Mouse (Mus musculus): ENCODE measurements around the gene Slc37a1. TPM values are rescaled to one million over a fixed set of nuclear protein-coding genes. Genes with fewer than 3 reads are reported as not detected.

The Slc37a1 gene
- polyA plus RNA-seq, 1 experiment from 2014 or later = 4.6 TPM

- ATAC-seq (ENCODE audit: insufficient number of reproducible peaks, low FRiP score, low TSS enrichment, low read depth) = no peak
- Histone ChIP-seq H3K4me2 (replicated peaks) (no peak overlapping the region), H3K4me1 (peaks cover 9% of the 10 kb centered on the region), H3K4me3 (replicated peaks) (no peak overlapping the region), H3K9ac (no peak overlapping the region), H3K27me3 (no peaks in the 10 kb centered on the region), H3K27ac (replicated peaks) (no peak overlapping the region), H3K9me3 (replicated peaks) (no peaks in the 10 kb centered on the region), H3K36me3 (no peaks in the 10 kb centered on the region)
- 93% methylated on average over 7 of the region's 7 CpGs for WGBS
Measured at GRCm38 (mm10) chr17:31308291-31308816, 21.8 kb downstream of the Slc37a1 start.

- Histone ChIP-seq H3K27ac (replicated peaks) (no peak overlapping the region), H3K9me3 (replicated peaks) (no peaks in the 10 kb centered on the region), H3K4me1 (peaks cover 9% of the 10 kb centered on the region), H3K36me3 (no peaks in the 10 kb centered on the region), H3K4me3 (replicated peaks) (no peak overlapping the region), H3K27me3 (no peaks in the 10 kb centered on the region), H3K4me2 (replicated peaks) (no peak overlapping the region), H3K9ac (no peak overlapping the region)
- ATAC-seq (ENCODE audit: insufficient number of reproducible peaks, low FRiP score, low TSS enrichment, low read depth) = no peak
- WGBS = 23% methylated on average over 6 of the region's 6 CpGs
Measured at GRCm38 (mm10) chr17:31309281-31309793, 22.7 kb downstream of the Slc37a1 start.

- Histone ChIP-seq H3K9me3 (replicated peaks) (no peaks in the 10 kb centered on the region), H3K27ac (replicated peaks) (no peak overlapping the region), H3K4me2 (replicated peaks) (no peak overlapping the region), H3K27me3 (no peaks in the 10 kb centered on the region), H3K9ac (no peak overlapping the region), H3K4me3 (replicated peaks) (no peak overlapping the region), H3K36me3 (no peaks in the 10 kb centered on the region), H3K4me1 (peaks cover 17% of the 10 kb centered on the region)
- WGBS = 74% methylated on average over 9 of the region's 9 CpGs
- ATAC-seq (ENCODE audit: insufficient number of reproducible peaks, low FRiP score, low TSS enrichment, low read depth) = no peak
Measured at GRCm38 (mm10) chr17:31311047-31311446, 24.5 kb downstream of the Slc37a1 start.

- WGBS = 67% methylated on average over 10 of the region's 10 CpGs
- Histone ChIP-seq H3K27ac (replicated peaks) (no peak overlapping the region), H3K9me3 (replicated peaks) (no peaks in the 10 kb centered on the region), H3K36me3 (no peaks in the 10 kb centered on the region), H3K9ac (no peak overlapping the region), H3K4me1 (peaks cover 17% of the 10 kb centered on the region), H3K27me3 (no peaks in the 10 kb centered on the region), H3K4me2 (replicated peaks) (no peak overlapping the region), H3K4me3 (replicated peaks) (no peak overlapping the region)
- no peak for ATAC-seq (ENCODE audit: insufficient number of reproducible peaks, low FRiP score, low TSS enrichment, low read depth)
Measured at GRCm38 (mm10) chr17:31312648-31313047, 26.1 kb downstream of the Slc37a1 start.

- Histone ChIP-seq H3K9me3 (replicated peaks) (no peaks in the 10 kb centered on the region), H3K27ac (replicated peaks) (no peak overlapping the region), H3K36me3 (no peaks in the 10 kb centered on the region), H3K27me3 (no peaks in the 10 kb centered on the region), H3K4me3 (replicated peaks) (no peak overlapping the region), H3K4me1 (peaks cover 8% of the 10 kb centered on the region; the same call in 1 of the 2 replicates), H3K4me2 (replicated peaks) (no peak overlapping the region), H3K9ac (no peak overlapping the region)
- WGBS = 43% methylated on average over 13 of the region's 13 CpGs
- ATAC-seq (ENCODE audit: insufficient number of reproducible peaks, low FRiP score, low TSS enrichment, low read depth) = no peak
Measured at GRCm38 (mm10) chr17:31315046-31315792, 28.6 kb downstream of the Slc37a1 start.

- H3K4me2 ChIP-seq (replicated peaks) = no peak overlapping the region
- no peak overlapping the region for H3K27ac ChIP-seq (replicated peaks)
- WGBS = 63% methylated on average over 6 of the region's 6 CpGs
- no peak overlapping the region for H3K9ac ChIP-seq
- peaks cover 8% of the 10 kb centered on the region; the same call in 1 of the 2 replicates for H3K4me1 ChIP-seq
- ATAC-seq (ENCODE audit: insufficient number of reproducible peaks, low FRiP score, low TSS enrichment, low read depth) = no peak
- H3K4me3 ChIP-seq (replicated peaks) = no peak overlapping the region
- no peaks in the 10 kb centered on the region for H3K27me3 ChIP-seq
- no peaks in the 10 kb centered on the region for H3K9me3 ChIP-seq (replicated peaks)
- H3K36me3 ChIP-seq = no peaks in the 10 kb centered on the region
Measured at GRCm38 (mm10) chr17:31315993-31316392, 29.4 kb downstream of the Slc37a1 start.

- Histone ChIP-seq H3K4me1 (peaks cover 8% of the 10 kb centered on the region; the same call in 1 of the 2 replicates), H3K27me3 (no peaks in the 10 kb centered on the region), H3K4me2 (replicated peaks) (no peak overlapping the region), H3K9ac (no peak overlapping the region), H3K27ac (replicated peaks) (no peak overlapping the region), H3K9me3 (replicated peaks) (no peaks in the 10 kb centered on the region), H3K36me3 (no peaks in the 10 kb centered on the region), H3K4me3 (replicated peaks) (no peak overlapping the region)
- whole genome bisulfite sequencing = 72% methylated on average over 3 of the region's 3 CpGs
- no peak for ATAC-seq (ENCODE audit: insufficient number of reproducible peaks, low FRiP score, low TSS enrichment, low read depth)
Measured at GRCm38 (mm10) chr17:31316998-31317397, 30.4 kb downstream of the Slc37a1 start.

- no peak overlapping the region for H3K4me3 ChIP-seq (replicated peaks)
- H3K4me1 ChIP-seq = peaks cover 8% of the 10 kb centered on the region; the same call in 1 of the 2 replicates
- no peak overlapping the region for H3K27ac ChIP-seq (replicated peaks)
- no peak for ATAC-seq (ENCODE audit: insufficient number of reproducible peaks, low FRiP score, low TSS enrichment, low read depth)
- H3K27me3 ChIP-seq = no peaks in the 10 kb centered on the region
- H3K36me3 ChIP-seq = no peaks in the 10 kb centered on the region
- WGBS = 44% methylated on average over 22 of the region's 22 CpGs
- no peak overlapping the region for H3K9ac ChIP-seq
- H3K9me3 ChIP-seq (replicated peaks) = no peaks in the 10 kb centered on the region
- no peak overlapping the region for H3K4me2 ChIP-seq (replicated peaks)
Measured at GRCm38 (mm10) chr17:31317521-31318272, 31.1 kb downstream of the Slc37a1 start.

GRCm38 (mm10) chr17:31318906-31319767 lies 32.5 kb downstream of the Slc37a1 start:
- Histone ChIP-seq H3K9ac (no peak overlapping the region), H3K27me3 (no peaks in the 10 kb centered on the region), H3K27ac (replicated peaks) (no peak overlapping the region), H3K4me1 (peaks cover 8% of the 10 kb centered on the region; the same call in 1 of the 2 replicates), H3K9me3 (replicated peaks) (no peaks in the 10 kb centered on the region), H3K36me3 (no peaks in the 10 kb centered on the region), H3K4me3 (replicated peaks) (no peak overlapping the region), H3K4me2 (replicated peaks) (no peak overlapping the region)
- no peak for ATAC-seq (ENCODE audit: insufficient number of reproducible peaks, low FRiP score, low TSS enrichment, low read depth)
- WGBS = 90% methylated on average over 19 of the region's 19 CpGs

- H3K4me3 ChIP-seq (replicated peaks) = no peak overlapping the region
- H3K4me2 ChIP-seq (replicated peaks) = no peak overlapping the region
- ATAC-seq (ENCODE audit: insufficient number of reproducible peaks, low FRiP score, low TSS enrichment, low read depth) = no peak
- H3K27me3 ChIP-seq = no peaks in the 10 kb centered on the region
- H3K9me3 ChIP-seq (replicated peaks) = no peaks in the 10 kb centered on the region
- H3K9ac ChIP-seq = no peak overlapping the region
- H3K4me1 ChIP-seq = no peaks in the 10 kb centered on the region; the same call in 1 of the 2 replicates
- H3K27ac ChIP-seq (replicated peaks) = no peak overlapping the region
- no peaks in the 10 kb centered on the region for H3K36me3 ChIP-seq
- WGBS = 73% methylated on average over 12 of the region's 12 CpGs
Measured at GRCm38 (mm10) chr17:31321425-31321824, 34.8 kb downstream of the Slc37a1 start.
